Mouse (Mus musculus): ENCODE data around the gene Ptbp3.

- no peak for TF ChIP-seq TAL1 (IDR thresholded peaks at IDR 0.05; ENCODE audit: low read length)
- no peak for TF ChIP-seq GATA1 (IDR thresholded peaks at IDR 0.05; ENCODE audit: low read length)
Measured at GRCm38 (mm10) chr4:59536281-59536680, 12.9 kb downstream of the Ptbp3 start.

All from erythroblast, embryonic 14.5 days (primary cell).